Mouse (Mus musculus) G1E-ER4 (cell line): Measurements from ENCODE around the gene Acrbp. TPM values are rescaled to one million over a fixed set of nuclear protein-coding genes. Genes with fewer than 3 reads are reported as not detected.

Source experiments
- GATA1 ChIP-seq: IDR thresholded peaks from one replicate; pipeline ENCODE4 v1.8.0; 2012; ENCODE audit warnings: low read length, inconsistent platforms
- polyA plus RNA-seq: library from polyadenylated mRNA; stranded (reverse); fragments of >175 nt; gene quantifications from 2 replicates; pipeline ENCODE4 v1.2.3, GENCODE M21; 2012

The Acrbp gene
- polyA plus RNA-seq, 1 experiment, result 3.0 TPM

- TF ChIP-seq GATA1, result no peak
These were observed 42.9 kb downstream of the Acrbp start for GRCm38 (mm10) chr6:125092372-125092771.

DNA sequence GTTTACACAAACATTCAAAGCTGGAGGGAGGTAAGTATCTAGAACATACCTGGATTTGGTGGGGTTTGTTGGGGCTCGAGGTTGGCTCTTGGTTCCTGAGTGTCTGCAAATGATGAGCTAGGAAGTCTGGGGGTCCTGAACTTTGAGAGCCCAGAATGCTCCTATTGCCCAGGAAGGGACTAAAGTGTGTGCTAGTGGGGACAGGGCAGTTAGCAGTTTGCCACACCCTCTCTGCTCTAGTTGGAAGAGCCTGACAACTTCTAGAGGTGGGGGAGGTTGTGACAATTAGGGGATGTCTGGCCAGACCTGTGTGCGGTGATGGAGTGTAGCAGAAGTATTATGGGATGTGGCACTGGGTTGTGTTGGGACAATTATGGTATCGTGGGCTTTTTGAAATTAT is 45.4 kb downstream of the Acrbp start:
- no peak for TF ChIP-seq GATA1

DNA sequence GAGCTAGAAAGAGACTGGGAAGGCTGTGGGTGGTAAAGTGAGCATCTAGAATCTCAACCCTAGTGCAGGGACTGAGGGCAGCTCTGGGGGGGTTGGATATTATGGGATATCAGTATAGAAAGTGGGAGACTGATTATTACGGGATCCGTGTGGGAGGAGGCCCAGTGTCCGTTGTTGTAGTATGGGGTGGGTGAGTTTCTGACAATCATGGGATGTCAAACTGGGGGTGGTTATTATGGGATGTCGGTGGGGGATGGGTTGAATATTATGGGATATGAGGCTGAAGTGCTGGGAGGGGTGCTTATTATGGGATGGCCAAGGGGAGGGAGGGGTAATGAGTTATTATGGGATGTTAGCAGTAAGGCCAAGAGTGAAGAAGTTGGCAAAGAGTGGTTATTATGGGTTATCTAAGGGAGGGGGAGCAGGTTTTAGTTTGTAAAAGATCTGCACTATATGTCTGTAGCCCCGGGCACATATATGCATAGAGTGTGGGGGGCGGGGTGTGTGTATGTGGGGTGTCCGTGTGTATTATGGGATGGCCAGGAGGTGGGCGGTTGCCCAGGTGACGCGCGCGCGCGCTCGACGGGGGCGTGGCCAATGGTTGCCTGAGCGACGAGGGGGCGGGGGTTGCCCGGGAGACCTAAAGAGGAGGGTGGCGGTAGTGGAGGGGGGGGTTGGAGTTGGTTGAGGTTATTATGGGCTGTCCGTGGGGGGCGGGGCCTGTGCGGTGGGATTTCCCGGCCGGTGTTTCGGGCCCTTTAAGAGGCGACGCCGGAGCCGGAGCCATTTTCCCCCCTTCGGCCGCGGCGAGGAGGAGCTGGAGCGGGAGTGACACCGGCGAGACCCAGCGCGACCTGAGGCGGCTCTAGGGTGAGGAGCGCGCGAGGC is 46.1 kb downstream of the Acrbp start, which contains the start of gene Chd4:
Gene Chd4 (plus strand): TSS at position 591 of the 888 bp plus-strand sequence.
- no peak for TF ChIP-seq GATA1

DNA sequence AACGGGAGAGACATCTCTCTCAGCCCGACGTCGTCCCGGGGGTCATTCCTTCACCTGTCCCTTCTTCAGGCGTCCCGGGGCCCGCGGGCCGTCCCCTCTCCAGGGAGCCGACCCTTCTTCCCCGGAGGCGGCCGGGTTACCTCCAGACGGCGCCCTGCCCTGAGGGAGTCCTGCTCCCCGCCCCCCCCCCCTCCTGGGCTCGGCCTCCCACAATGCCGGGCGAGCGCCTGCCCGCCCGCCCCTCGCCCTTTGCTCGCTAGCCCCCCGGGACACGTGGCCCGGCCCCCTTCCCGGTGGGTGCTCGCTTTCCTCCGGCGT is 46.7 kb downstream of the Acrbp start:
- TF ChIP-seq GATA1, result no peak

DNA sequence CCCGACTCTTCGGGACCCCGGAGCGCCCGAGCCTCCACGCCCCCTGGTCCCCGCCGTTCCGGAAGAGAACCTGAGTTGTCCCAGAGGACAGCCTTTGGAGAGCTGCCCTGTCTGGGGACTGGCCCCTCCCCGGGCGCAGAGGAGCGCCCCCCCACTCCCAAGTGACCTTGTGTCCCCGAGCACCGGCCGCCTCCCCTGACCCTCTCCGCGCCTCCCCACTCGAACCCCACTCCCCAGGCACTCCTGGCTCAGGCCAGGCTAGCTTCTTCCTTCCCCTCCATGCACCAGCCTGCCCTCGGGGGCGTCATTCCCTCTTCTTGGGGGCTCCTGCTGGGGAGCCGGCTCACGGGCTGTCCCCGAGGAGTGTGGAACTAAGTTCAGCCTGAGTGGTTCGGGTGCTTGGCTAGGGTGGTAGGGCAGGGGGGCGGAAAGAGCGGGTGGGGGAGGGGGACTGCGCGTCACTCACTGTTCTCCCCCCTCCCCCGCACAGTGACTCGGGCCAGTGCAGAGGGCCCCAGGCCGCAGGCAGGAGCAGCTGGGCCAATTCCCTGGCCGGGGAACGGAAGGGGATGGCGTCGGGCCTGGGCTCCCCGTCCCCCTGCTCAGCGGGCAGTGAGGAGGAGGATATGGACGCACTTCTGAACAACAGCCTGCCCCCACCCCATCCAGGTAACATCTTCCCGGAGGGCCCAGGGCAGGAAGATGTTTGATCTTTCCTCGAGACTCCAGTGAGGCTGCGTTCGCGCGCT is 47.3 kb downstream of the Acrbp start:
- no peak for TF ChIP-seq GATA1

DNA sequence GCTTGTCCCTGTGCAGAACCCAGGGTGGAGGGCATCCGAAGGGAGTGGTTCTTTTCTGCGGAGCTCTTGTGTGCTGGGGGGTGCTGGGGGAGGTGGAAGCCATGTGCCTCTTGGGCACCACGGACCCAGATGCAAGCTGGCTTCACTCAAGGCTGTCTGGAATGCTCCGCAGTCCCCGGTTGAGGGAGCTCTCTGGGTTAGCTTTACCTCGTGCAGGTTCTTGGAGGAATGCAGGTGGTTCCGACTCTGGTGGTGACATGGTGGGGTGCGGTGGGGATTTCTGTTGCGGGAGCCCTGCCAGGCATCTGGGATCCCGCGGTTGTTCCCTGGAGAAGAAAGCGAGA is 47.8 kb downstream of the Acrbp start:
- TF ChIP-seq GATA1, result no peak

- TF ChIP-seq GATA1, result no peak
These were observed 48.5 kb downstream of the Acrbp start for GRCm38 (mm10) chr6:125097951-125098350.

- no peak for TF ChIP-seq GATA1
These were observed 49.0 kb downstream of the Acrbp start for GRCm38 (mm10) chr6:125098513-125098912.

DNA sequence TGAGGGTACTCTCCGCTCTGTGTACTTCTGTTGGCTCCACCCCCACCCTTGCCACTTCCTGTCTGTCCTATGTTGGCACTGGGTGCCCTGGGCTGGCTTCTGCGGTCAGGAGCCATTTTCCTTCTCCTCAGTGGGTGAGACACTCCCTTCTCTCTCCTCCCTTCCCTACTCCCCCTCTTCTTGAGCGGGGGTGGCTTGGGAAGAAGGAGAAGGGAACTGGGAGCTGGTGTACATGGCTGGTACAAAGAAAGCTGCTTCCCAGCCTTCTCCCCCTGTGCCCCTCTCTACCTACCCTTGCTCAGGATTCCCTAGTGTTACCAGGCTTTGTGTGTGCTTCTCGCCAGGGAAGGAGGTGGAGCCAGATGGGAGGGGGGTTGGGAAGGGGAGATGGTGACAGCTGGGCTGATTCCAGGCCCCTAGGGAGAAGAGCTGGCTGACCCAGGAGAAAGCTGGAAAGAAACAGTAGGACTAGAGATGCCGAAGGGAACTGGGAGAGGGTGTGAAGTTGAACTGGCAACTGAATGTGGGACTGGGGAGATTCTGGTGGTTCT is 50.0 kb downstream of the Acrbp start:
- TF ChIP-seq GATA1, result no peak

GRCm38 (mm10) chr6:125101444-125101843 is 52.0 kb downstream of the Acrbp start:
- TF ChIP-seq GATA1, result no peak

DNA sequence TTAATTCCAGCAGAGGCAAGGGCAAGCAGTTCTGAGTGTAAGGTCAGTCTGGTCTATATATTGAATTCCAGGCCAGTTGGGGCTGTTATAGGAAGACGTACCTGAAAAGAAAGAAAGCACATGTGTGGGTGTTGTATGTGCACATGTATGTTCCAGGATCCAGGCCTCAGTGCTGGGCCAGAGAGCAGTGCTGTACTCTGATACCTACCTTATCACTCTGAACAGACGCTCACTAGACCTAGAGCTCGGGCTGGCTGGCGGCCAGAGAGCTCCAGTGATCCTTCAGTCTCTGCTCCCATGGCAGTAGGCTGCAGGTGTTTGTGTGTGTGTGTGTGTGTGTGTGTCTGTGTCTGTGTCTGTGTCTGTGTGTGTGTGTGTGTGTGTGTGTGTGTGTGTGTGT is 54.7 kb downstream of the Acrbp start:
- no peak for TF ChIP-seq GATA1

- TF ChIP-seq GATA1, result no peak
These were observed 58.2 kb downstream of the Acrbp start for GRCm38 (mm10) chr6:125107705-125108104.

DNA sequence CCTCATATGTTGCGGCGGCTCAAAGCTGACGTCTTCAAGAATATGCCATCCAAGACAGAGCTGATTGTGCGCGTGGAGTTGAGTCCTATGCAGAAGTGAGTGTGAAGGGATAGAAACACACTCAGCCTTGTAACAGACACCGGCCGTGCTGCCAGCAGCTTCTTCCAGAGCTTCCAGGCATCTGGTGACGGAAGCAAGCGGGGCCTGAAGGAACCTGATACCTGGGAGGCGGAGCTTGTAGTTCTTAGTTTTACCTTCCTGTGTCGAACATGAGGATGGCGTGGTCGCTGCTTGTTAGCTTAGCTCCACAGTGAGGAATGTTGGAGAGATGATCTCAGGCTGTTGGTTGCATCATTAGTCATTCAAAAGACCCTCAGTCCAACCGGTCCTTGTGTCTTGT is 59.9 kb downstream of the Acrbp start:
- TF ChIP-seq GATA1, result no peak

- TF ChIP-seq GATA1, result no peak
These were observed 61.4 kb downstream of the Acrbp start for GRCm38 (mm10) chr6:125110927-125111326.

DNA sequence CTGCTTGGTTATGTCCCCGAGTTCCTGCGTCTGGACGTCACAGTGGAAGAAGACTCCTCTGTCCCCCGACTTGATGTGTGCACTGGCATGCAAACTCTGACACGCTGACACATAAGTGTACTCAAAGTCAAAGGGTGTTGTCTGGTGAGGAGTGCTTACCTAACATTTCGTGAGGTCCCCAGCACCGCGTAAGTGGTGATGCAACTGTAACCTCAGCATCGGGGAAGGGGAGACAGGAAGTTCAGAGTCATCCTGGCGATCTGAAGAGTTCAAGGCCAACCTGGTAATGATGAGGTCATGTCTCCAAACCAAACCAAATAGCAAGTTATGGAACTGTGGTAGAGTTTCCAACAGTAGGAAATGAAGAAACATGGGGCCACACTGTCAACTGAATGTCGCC is 63.1 kb downstream of the Acrbp start:
- TF ChIP-seq GATA1, result no peak

Other genes starting within 250 kb of the Acrbp start
- 10.8 and 11.7 TPM in 2 replicates for gene Spsb2, start 241.0 kb upstream of the Acrbp start, polyA plus RNA-seq
- gene Tpi1, start 235.4 kb upstream of the Acrbp start, polyA plus RNA-seq, result 388 and 516 TPM in 2 replicates
- gene Usp5, start 220.2 kb upstream of the Acrbp start, polyA plus RNA-seq, result 54.8 and 73.3 TPM in 2 replicates
- 64.7 and 82.9 TPM in 2 replicates for gene Cdca3, start 220.1 kb upstream of the Acrbp start, polyA plus RNA-seq
- gene Gnb3, start 209.4 kb upstream of the Acrbp start, polyA plus RNA-seq, result not detected in 2 replicates
- not detected in 2 replicates for gene P3h3, start 191.9 kb upstream of the Acrbp start, polyA plus RNA-seq
- not detected in 2 replicates for gene Gpr162, start 185.7 kb upstream of the Acrbp start, polyA plus RNA-seq
- gene Cd4, start 161.5 kb upstream of the Acrbp start, polyA plus RNA-seq, result not detected in 2 replicates
- gene Lag3, start 138.0 kb upstream of the Acrbp start, polyA plus RNA-seq, result not detected in 2 replicates
- 116 and 155 TPM in 2 replicates for gene Ptms, start 129.6 kb upstream of the Acrbp start, polyA plus RNA-seq
- gene Mlf2, start 118.3 kb upstream of the Acrbp start, polyA plus RNA-seq, result 344 and 363 TPM in 2 replicates
- gene Cops7a, start 84.2 kb upstream of the Acrbp start, polyA plus RNA-seq, result 93.0 and 105 TPM in 2 replicates
- not detected in 2 replicates for gene Pianp, start 53.0 kb upstream of the Acrbp start, polyA plus RNA-seq
- 59.3 and 76.3 TPM in 2 replicates for gene Zfp384, start 40.5 kb upstream of the Acrbp start, polyA plus RNA-seq
- 15.9 and 16.1 TPM in 2 replicates for gene Ing4, start 9.9 kb upstream of the Acrbp start, polyA plus RNA-seq
- gene Lpar5, start 18.2 kb downstream of the Acrbp start, polyA plus RNA-seq, result 0.81 and 1.7 TPM in 2 replicates
- 194 and 228 TPM in 2 replicates for gene Chd4, start 46.3 kb downstream of the Acrbp start, polyA plus RNA-seq
- gene Nop2, start 82.2 kb downstream of the Acrbp start, polyA plus RNA-seq, result 49.3 and 104 TPM in 2 replicates
- 23.6 and 29.7 TPM in 2 replicates for gene Iffo1, start 95.6 kb downstream of the Acrbp start, polyA plus RNA-seq
- gene Gapdh, start 116.8 kb downstream of the Acrbp start, polyA plus RNA-seq, result 12,939 and 20,956 TPM in 2 replicates
- 265 and 289 TPM in 2 replicates for gene Ncapd2, start 142.0 kb downstream of the Acrbp start, polyA plus RNA-seq
- gene Mrpl51, start 142.1 kb downstream of the Acrbp start, polyA plus RNA-seq, result 176 and 228 TPM in 2 replicates
- 2.3 and 3.1 TPM in 2 replicates for gene Vamp1, start 165.9 kb downstream of the Acrbp start, polyA plus RNA-seq
- 1.9 and 2.2 TPM in 2 replicates for gene Tapbpl, start 182.2 kb downstream of the Acrbp start, polyA plus RNA-seq
- gene Cd27, start 187.3 kb downstream of the Acrbp start, polyA plus RNA-seq, result not detected in 2 replicates
- gene Tuba3a, start 236.4 kb downstream of the Acrbp start, polyA plus RNA-seq, result not detected in 2 replicates